Mouse (Mus musculus): ENCODE measurements around the gene Angptl4.

Gene Angptl4

DNA sequence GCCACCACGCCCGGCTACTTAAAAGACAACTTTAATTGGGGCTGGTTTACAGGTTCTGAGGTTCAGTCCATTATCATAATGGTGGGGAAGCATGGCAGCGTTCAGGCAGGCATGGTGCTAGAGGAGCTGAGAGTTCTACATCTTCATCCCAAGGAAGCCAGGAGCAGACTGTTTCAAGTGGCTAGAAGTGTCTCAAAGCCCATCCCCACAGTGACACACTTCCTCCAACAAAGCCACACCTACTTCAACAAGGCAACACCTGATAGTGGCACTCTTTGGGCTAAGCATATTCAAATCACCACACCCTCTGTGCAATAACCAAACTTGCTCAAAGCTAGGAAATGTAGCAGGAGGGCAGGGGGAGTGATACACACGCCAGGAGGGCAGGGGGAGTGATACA lies 22.6 kb upstream of the Angptl4 start:
- DNase-seq (ENCODE audit: low read depth) = no peak

DNA sequence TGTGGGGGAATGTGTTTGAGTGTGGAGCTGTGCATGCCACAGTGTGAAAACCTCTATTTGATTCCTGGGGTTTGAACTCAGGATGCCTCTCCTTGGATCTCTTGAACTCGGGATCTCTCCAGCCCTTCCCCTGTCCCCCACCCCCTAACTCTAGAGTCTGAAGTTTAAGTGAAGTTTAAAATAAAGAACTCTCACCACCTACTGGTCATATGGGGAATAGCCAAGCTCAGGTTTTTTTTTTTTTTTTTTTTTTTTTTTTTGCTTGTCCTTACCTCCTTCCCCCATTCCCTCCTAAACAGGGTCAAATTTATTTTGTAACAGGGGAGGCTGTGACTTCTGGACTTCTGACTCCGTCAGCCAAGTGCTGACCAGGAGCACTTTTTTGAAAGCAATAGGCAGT lies 20.6 kb upstream of the Angptl4 start:
- DNase-seq (ENCODE audit: low read depth) = peak; percentile 65

GRCm38 (mm10) chr17:33799277-33799676 lies 17.6 kb upstream of the Angptl4 start:
- no peak for DNase-seq (ENCODE audit: low read depth)

GRCm38 (mm10) chr17:33798306-33798705 lies 16.7 kb upstream of the Angptl4 start:
- no peak for DNase-seq (ENCODE audit: low read depth)

- no peak for DNase-seq (ENCODE audit: low read depth)
These were observed 7.1 kb upstream of the Angptl4 start for GRCm38 (mm10) chr17:33788732-33789131.

- DNase-seq (ENCODE audit: low read depth) = no peak
These were observed 4.7 kb upstream of the Angptl4 start for GRCm38 (mm10) chr17:33786375-33786774.

- no peak for DNase-seq (ENCODE audit: low read depth)
These were observed 3.3 kb upstream of the Angptl4 start for GRCm38 (mm10) chr17:33784939-33785338.

GRCm38 (mm10) chr17:33783408-33783807 lies 1.8 kb upstream of the Angptl4 start:
- no peak for DNase-seq (ENCODE audit: low read depth)

GRCm38 (mm10) chr17:33782067-33782466 lies 437 bp upstream of the Angptl4 start:
- DNase-seq (ENCODE audit: low read depth) = no peak

GRCm38 (mm10) chr17:33780431-33780830 lies 1.2 kb downstream of the Angptl4 start:
- peak; percentile 48 for DNase-seq (ENCODE audit: low read depth)

DNA sequence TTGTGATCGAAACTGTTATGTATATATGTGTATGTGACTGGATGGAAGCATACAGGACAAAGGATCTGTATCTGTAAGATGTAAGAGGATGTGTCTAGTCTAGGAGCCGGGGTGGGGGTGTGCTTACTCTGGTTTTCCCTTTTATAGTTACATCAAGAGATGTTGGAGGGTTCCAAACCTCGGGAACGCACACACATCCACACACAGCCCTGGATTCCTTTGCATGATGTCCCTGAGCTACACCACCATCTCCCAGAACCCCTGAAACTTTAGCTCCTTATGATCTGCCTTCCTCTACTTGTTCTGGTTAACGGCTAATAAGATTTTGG lies 1.7 kb downstream of the Angptl4 start:
- DNase-seq (ENCODE audit: low read depth) = no peak

DNA sequence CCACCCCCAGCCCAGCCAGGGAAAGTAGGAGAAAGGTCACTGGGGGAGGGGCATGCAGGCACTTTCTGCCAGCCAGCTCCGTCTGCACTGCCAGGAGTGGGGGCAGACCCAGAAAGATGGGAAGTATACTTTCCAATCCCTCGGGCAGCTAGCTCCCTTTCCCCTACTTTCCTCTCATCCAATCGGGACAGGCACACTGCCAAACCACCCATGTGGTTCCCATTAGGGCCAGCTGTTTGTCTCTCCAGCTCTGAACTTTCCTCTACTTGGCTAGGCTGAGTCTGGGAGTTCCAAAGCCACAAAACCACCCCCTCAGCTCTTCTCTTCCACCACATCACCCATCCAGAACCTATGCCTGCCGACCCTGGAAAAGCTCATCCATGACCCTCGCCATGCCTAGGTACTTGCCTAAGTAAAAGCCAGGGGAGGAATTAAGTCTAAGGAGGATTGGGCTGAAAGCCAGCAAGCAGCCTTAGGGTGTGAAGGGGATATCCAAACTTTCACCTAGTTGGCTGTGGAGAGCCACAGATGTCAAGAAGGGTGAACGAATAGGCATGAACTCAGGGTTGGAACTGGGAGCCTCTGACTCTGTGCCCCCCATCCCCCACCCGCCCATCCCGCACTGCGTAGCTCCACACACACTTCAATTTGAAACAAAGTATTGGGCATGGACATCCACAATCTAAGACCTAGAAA lies 2.2 kb downstream of the Angptl4 start:
- no peak for DNase-seq (ENCODE audit: low read depth)

DNA sequence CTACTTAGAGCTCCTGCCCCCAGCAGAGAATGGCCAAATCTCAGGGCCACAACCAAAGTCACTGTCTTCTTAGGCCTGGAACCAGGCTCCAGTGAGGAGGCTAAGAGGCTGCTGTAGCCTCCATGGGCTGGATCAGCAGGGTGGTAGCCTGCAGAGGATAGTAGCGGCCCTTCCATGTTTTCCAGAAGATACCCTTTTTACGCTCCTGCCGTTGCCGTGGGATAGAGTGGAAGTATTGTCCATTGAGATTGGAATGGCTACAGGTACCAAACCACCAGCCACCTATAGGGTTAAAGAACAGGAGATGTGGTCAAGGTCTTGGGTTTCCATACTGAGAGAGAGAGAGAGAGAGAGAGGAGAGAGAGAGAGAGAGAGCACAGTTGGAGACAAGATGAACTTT lies 6.3 kb downstream of the Angptl4 start:
- DNase-seq (ENCODE audit: low read depth) = no peak

GRCm38 (mm10) chr17:33774573-33775155 lies 7.0 kb downstream of the Angptl4 start:
- no peak for DNase-seq (ENCODE audit: low read depth)

GRCm38 (mm10) chr17:33773871-33774572 lies 7.6 kb downstream of the Angptl4 start:
- DNase-seq (ENCODE audit: low read depth) = no peak

GRCm38 (mm10) chr17:33773426-33773825 lies 8.2 kb downstream of the Angptl4 start:
- no peak for DNase-seq (ENCODE audit: low read depth)

DNA sequence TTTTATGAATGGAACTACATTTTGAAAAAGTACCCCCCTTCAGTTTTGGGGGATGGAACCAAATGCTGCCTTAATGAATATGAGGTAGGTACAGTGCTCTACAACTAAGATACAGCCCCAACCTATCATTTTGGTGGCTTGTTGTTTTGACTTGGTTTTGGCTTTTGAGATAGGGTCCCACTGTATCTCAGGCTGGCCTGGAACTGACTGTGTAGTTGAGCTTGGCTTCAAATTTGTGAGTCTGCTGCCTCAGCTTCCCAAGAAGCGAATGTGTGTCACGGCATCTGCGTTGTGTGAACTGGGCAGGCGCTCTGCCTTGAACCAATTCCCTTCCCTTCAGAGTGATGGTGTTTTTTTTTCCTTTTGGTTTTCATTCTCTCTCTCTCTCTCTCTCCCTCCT lies 10.0 kb downstream of the Angptl4 start:
- no peak for DNase-seq (ENCODE audit: low read depth)

DNA sequence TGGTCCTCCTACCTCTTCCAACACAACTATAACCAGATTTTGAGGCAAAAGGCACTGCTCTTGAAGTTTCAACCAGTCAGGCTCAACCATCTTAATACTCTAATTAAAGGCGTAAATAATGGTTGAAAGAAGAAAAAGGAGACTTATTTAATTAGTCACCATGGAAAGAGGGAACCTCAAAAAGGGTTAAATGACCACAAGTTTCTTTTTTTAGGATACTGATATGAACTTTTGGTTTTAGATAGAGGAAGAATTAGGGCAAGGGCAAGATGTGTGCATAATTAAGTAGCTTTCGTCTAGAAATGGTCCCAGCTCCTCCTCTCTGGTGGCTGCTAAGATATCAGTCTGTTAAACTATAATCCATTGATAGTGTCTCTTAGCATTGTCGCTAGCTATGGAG lies 15.2 kb downstream of the Angptl4 start:
- no peak for DNase-seq (ENCODE audit: low read depth)

- peak; percentile 100 for DNase-seq (ENCODE audit: low read depth)
These were observed 21.1 kb downstream of the Angptl4 start, which contains the start of gene Rab11b for GRCm38 (mm10) chr17:33760255-33761165. Gene Rab11b, minus strand, starts transcription at chr17:33760530.

- peak; percentile 86 for DNase-seq (ENCODE audit: low read depth)
These were observed 21.8 kb downstream of the Angptl4 start for GRCm38 (mm10) chr17:33759767-33760254.

DNA sequence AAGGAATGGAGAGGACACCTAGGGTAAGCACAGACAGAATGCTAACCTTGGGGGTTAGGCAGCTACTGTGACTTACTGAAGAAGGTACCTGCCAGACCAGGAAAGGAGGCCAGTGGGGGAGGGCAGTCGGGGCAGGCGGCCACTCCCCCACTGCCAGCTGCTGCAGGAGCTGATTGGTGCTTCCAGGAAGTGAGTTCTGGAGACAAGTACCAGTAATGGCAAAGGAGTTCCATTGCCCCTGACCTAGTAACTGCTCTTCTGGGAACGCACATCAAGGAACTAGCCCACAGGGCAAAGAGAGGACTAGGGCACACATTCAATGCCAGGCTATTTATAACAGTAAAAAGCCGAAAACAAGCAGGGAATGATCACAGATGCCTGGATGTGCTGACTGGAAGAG lies 24.4 kb downstream of the Angptl4 start:
- DNase-seq (ENCODE audit: low read depth) = no peak

DNA sequence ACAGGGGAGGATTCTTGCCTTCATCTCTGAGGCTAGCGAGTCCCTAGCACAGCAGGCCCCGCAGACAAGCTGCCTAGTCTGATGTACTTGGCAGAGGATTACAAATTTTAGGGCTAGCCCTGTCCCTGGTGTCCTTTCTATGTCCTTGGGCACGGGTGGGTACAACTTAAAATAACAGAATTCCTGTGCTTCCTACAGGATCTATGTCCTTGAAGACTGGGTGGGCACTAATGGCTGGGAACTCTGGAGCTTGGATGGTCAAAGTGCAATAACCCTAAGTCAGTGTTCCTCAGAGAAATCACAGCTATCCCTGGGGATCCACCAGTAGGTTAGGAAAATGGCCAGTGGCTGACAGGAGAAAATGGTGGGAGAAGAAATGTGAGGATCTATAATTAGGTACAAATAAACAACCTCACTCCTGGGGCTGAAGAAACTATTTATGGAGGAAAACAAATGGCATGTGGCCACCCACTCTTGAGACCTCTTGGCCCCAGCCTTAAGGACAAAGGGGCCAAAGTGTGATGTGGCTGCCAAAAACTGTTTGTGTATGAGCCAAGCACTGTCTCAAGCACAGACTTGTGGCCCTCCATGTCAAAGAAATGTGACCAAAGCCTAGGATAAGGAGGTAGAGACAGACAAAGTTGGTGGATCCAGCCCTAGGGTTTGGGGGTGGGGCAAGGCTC lies 25.4 kb downstream of the Angptl4 start:
- DNase-seq (ENCODE audit: low read depth) = no peak

Measured in naive thymus-derived CD4-positive, alpha-beta T cell, adult 2 months (primary cell).